Mouse (Mus musculus) megakaryocyte, embryonic 14.5 days (primary cell): ENCODE measurements around the gene Wnk2.

Experiments
- FLI1 ChIP-seq: IDR thresholded peaks from 2 replicates; pipeline ENCODE4 v1.6.1; 2012; ENCODE audit warnings: low read length, inconsistent platforms, mixed read lengths
- GATA1 ChIP-seq: IDR thresholded peaks from 3 replicates; pipeline ENCODE4 v1.6.1; 2012; ENCODE audit warnings: mixed read lengths, low read length, inconsistent platforms, borderline replicate concordance

GRCm38 (mm10) chr13:49016311-49016761 is 131.5 kb downstream of the Wnk2 start:
- TF ChIP-seq GATA1 (no peak), FLI1 (no peak)
